Mouse (Mus musculus) liver, postnatal 0 days (tissue): Measurements from ENCODE around the gene Kansl2.

Experiments used
- CTCF ChIP-seq: sonication (generic); IDR thresholded peaks from 2 replicates; pipeline ENCODE4 v1.5.1; 2016; ENCODE audit warnings: antibody characterized with exemption, low read depth
- EP300 ChIP-seq: IDR thresholded peaks from 2 replicates; pipeline ENCODE4 v1.6.1; 2016; ENCODE audit warnings: antibody characterized with exemption, low read depth, mild to moderate bottlenecking

DNA sequence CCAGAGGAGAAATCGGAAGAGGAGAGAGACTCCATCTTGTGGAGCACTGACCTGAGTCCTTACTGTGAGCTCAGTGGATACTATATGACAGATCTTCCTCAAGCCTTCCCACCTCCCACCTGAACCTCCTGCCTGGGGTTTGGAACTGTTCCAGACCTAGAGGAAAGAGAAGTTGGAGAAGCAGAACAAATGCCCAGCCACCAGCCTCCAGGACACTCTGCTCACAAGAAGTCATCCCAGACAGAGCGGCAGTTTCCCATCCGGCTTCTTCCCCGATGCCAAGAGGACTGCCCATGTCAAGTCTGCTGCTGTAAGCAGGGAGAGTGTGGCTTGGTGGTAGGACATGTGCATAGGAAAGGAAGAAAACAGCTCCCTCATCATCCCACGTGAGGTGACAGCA is 57.8 kb downstream of the Kansl2 start:
- TF ChIP-seq CTCF (no peak), EP300 (no peak)
